Mouse (Mus musculus) erythroblast, embryonic 14.5 days (primary cell): ENCODE results near the gene Tmem163. TPM values are rescaled to one million over a fixed set of nuclear protein-coding genes. Genes with fewer than 3 reads are reported as not detected.

Experiments used
- H3K27me3 ChIP-seq: 2 replicates; pipeline ENCODE4 v1.6.1; 2012; ENCODE audit warnings: inconsistent platforms; ENCODE audit not compliant: control insufficient read depth
- H3K36me3 ChIP-seq: 2 replicates; pipeline ENCODE4 v1.6.1; 2012; ENCODE audit warnings: mild to moderate bottlenecking, inconsistent platforms; ENCODE audit not compliant: control insufficient read depth
- H3K4me1 ChIP-seq: 2 replicates; pipeline ENCODE4 v1.6.1; 2012; ENCODE audit warnings: inconsistent platforms; ENCODE audit not compliant: control insufficient read depth
- H3K4me3 ChIP-seq: replicated peaks from 2 replicates; pipeline ENCODE3; 2012; ENCODE audit warnings: moderate library complexity, mild to moderate bottlenecking, inconsistent platforms
- H3K9me3 ChIP-seq: 2 replicates; pipeline ENCODE4 v1.6.1; 2012; ENCODE audit warnings: low read length, inconsistent platforms, mixed read lengths; ENCODE audit not compliant: control insufficient read depth
- GATA1 ChIP-seq: IDR thresholded peaks from 2 replicates; pipeline ENCODE4 v1.6.1; 2012; ENCODE audit warnings: low read length, inconsistent platforms, mixed read lengths
- TAL1 ChIP-seq: IDR thresholded peaks from 3 replicates; pipeline ENCODE4 v1.6.1; 2012; ENCODE audit warnings: low read length, inconsistent platforms, mixed read lengths
- polyA plus RNA-seq: library from polyadenylated mRNA; stranded (reverse); fragments of >175 nt; gene quantifications from 2 replicates; pipeline ENCODE4 v1.2.3, GENCODE M21; 2012

Tmem163 gene
- polyA plus RNA-seq, 1 experiment: not detected

- no peaks in the 10 kb centered on the region for H3K27me3 ChIP-seq
- no peak for TF ChIP-seq TAL1
- TF ChIP-seq GATA1: no peak
- H3K36me3 ChIP-seq: no peaks in the 10 kb centered on the region
- H3K4me1 ChIP-seq: no peaks in the 10 kb centered on the region
- H3K9me3 ChIP-seq: no peaks in the 10 kb centered on the region
- H3K4me3 ChIP-seq: no peak overlapping the region
Observed at GRCm38 (mm10) chr1:127441736-127442135, 237.6 kb downstream of the Tmem163 start.

GRCm38 (mm10) chr1:127441007-127441406, 238.3 kb downstream of the Tmem163 start:
- no peaks in the 10 kb centered on the region for H3K9me3 ChIP-seq
- no peaks in the 10 kb centered on the region for H3K36me3 ChIP-seq
- no peak overlapping the region for H3K4me3 ChIP-seq
- no peaks in the 10 kb centered on the region for H3K4me1 ChIP-seq
- H3K27me3 ChIP-seq: no peaks in the 10 kb centered on the region
- no peak for TF ChIP-seq TAL1
- no peak for TF ChIP-seq GATA1

GRCm38 (mm10) chr1:127439452-127439891, 239.9 kb downstream of the Tmem163 start:
- Histone ChIP-seq H3K9me3 (no peaks in the 10 kb centered on the region), H3K27me3 (no peaks in the 10 kb centered on the region), H3K36me3 (no peaks in the 10 kb centered on the region), H3K4me1 (no peaks in the 10 kb centered on the region), H3K4me3 (no peak overlapping the region)
- no peak for TF ChIP-seq GATA1

- no peaks in the 10 kb centered on the region for H3K4me1 ChIP-seq
- TF ChIP-seq GATA1 (no peak), TAL1 (no peak)
- no peaks in the 10 kb centered on the region for H3K9me3 ChIP-seq
- H3K4me3 ChIP-seq: no peak overlapping the region
- no peaks in the 10 kb centered on the region for H3K27me3 ChIP-seq
- no peaks in the 10 kb centered on the region for H3K36me3 ChIP-seq
Observed at GRCm38 (mm10) chr1:127437091-127437490, 242.3 kb downstream of the Tmem163 start.

Other genes starting within 250 kb of the Tmem163 start
- 0.32 and 0.40 TPM in 2 replicates for gene Acmsd, start 49.9 kb upstream of the Tmem163 start, polyA plus RNA-seq
- 1.2 TPM in 2 replicates for gene Ccnt2, start 94.6 kb upstream of the Tmem163 start, polyA plus RNA-seq
- gene Map3k19, start 175.5 kb upstream of the Tmem163 start, polyA plus RNA-seq: not detected in 2 replicates
- gene Rab3gap1, start 189.2 kb upstream of the Tmem163 start, polyA plus RNA-seq: 1.3 and 2.0 TPM in 2 replicates